In the genomic region with DNA sequence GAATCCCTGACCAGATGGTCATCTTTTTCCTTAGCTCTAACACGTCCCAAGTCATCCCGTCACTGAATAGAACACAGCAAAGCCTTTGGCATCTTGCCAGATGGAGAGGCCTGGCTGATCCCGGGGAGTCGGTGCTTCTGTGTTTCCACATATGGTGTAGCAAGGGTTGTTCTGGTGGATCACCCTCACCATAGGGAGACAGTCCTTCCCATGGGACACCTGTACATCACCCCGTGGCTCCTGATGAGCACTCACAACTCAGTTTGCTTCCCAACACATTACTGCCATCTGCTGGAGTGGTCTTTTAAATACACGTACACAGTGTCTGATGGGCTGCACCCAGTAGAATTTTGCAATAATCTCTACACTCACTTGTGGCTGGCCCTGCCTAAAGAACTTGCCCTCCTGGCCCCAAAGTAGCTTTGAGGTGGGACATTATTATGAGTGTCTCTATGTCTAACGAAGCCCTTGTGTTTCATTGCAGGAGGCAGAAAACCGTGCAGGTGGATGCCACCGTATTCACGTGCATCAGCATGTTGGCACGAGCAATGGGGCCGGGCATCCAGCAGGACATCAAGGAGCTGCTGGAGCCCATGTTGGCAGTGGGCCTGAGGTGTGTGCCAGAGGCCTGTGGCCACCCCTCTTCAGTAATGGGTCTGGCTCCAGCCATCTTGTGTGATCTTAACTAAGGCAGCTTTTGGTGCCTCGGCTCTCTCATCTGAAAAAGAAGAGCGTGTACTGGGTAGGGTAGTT, we compare ENCODE assay signal across 9 mouse cellular contexts. TPM values are rescaled to one million over a fixed set of nuclear protein-coding genes. Genes with fewer than 3 reads are reported as not detected.
A peak's percentile ranks its signal among the peaks of the same experiment; 100 is the strongest.
DNase-seq lines count a peak whose midpoint lies in the region; ATAC-seq lines count a peak whose summit lies in the region.
"Had no signal": no experiment of that assay in that cellular context is flagged by ENCODE, and none has a peak within 500 bp of the region (broad histone marks: within the 10 kb centered on the region; RNA-seq: fewer than 3 reads in every experiment).

No protein-coding gene starts in this region.

- ATAC-seq in limb, embryonic 13.5 days (ENCODE audit: low FRiP score, low read depth) = 0 out of 2 replicates have a peak, but pooled peaks have one; percentile 36
- peak; percentile 43 for ATAC-seq in intestine, embryonic 15.5 days

- H3K9ac ChIP-seq in limb, embryonic 13.5 days = no peak overlapping the region
- no peak overlapping the region for H3K9ac ChIP-seq in intestine, embryonic 15.5 days
- H3K9ac ChIP-seq: liver, embryonic 15.5 days had no signal

- no peaks in the 10 kb centered on the region for H3K27me3 ChIP-seq in limb, embryonic 13.5 days
- H3K27me3 ChIP-seq in limb, embryonic 10.5 days (ENCODE audit: low read depth, poor library complexity, severe bottlenecking) = no peaks in the 10 kb centered on the region
- H3K27me3 ChIP-seq in intestine, embryonic 15.5 days (replicated peaks) = no peaks in the 10 kb centered on the region
- H3K27me3 ChIP-seq: liver, embryonic 15.5 days had no signal

- H3K4me3 ChIP-seq in limb, embryonic 13.5 days = no peak overlapping the region
- H3K4me3 ChIP-seq in limb, embryonic 10.5 days = no peak overlapping the region
- H3K4me3 ChIP-seq in intestine, embryonic 15.5 days (replicated peaks) = no peak overlapping the region
- H3K4me3 ChIP-seq: erythroblast, embryonic 14.5 days; liver, embryonic 15.5 days had no signal

- no peak overlapping the region for H3K27ac ChIP-seq in limb, embryonic 13.5 days
- no peak overlapping the region for H3K27ac ChIP-seq in limb, embryonic 10.5 days
- no peak overlapping the region for H3K27ac ChIP-seq in intestine, embryonic 15.5 days
- H3K27ac ChIP-seq: liver, embryonic 15.5 days had no signal

- no peak for DNase-seq in limb, embryonic 10.5 days (ENCODE audit: low spot score)
- DNase-seq in NIH3T3 (ENCODE audit: low read depth) = peak; percentile 67
- DNase-seq in cerebellum, adult 9-11 months = peak; percentile 70
- peak; percentile 53 for DNase-seq in lung, postnatal 10 days
- DNase-seq in frontal cortex, postnatal 10 days (ENCODE audit: low spot score in 2 of 2) = no peak

- H3K36me3 ChIP-seq in limb, embryonic 13.5 days = peaks cover 99% of the 10 kb centered on the region
- peaks cover 99% of the 10 kb centered on the region for H3K36me3 ChIP-seq in limb, embryonic 10.5 days
- H3K36me3 ChIP-seq in intestine, embryonic 15.5 days = peaks cover 57% of the 10 kb centered on the region

- no peak overlapping the region for H3K4me2 ChIP-seq in limb, embryonic 13.5 days (replicated peaks)
- H3K4me2 ChIP-seq in intestine, embryonic 15.5 days (replicated peaks) = no peak overlapping the region
- H3K4me2 ChIP-seq: liver, embryonic 15.5 days had no signal

- H3K9me3 ChIP-seq in limb, embryonic 13.5 days = no peaks in the 10 kb centered on the region
- no peaks in the 10 kb centered on the region for H3K9me3 ChIP-seq in limb, embryonic 10.5 days (replicated peaks)
- no peaks in the 10 kb centered on the region for H3K9me3 ChIP-seq in intestine, embryonic 15.5 days
- H3K9me3 ChIP-seq: liver, embryonic 15.5 days had no signal

- H3K4me1 ChIP-seq in limb, embryonic 13.5 days = no peaks in the 10 kb centered on the region
- no peaks in the 10 kb centered on the region for H3K4me1 ChIP-seq in limb, embryonic 10.5 days
- no peaks in the 10 kb centered on the region for H3K4me1 ChIP-seq in intestine, embryonic 15.5 days (replicated peaks)
- H3K4me1 ChIP-seq: liver, embryonic 15.5 days had no signal

- 77% methylated on average over 14 of the region's 14 CpGs for whole genome bisulfite sequencing in limb, embryonic 13.5 days
- WGBS in limb, embryonic 10.5 days = 91% methylated on average over 14 of the region's 14 CpGs
- 73% methylated on average over 14 of the region's 14 CpGs for WGBS in intestine, embryonic 15.5 days

RNA-seq across cellular contexts. Expression of gene Mtor, which starts 15.0 kb away (rescaled TPM):
- polyA plus RNA-seq in limb, embryonic 13.5 days (2015; fragmentation: Nextera tagmentation; extraction: Ambion mirVana) = 15.8 and 16.5 TPM in 2 replicates
- 20.6 and 22.3 TPM in 2 replicates for polyA plus RNA-seq in limb, embryonic 10.5 days (2016; fragmentation: Nextera tagmentation; extraction: Ambion mirVana)
- polyA plus RNA-seq in intestine, embryonic 15.5 days (2015; fragmentation: Nextera tagmentation; extraction: Ambion mirVana) = 11.6 and 12.7 TPM in 2 replicates

RNA-seq across cellular contexts. Expression of gene Ubiad1, which starts 18.8 kb away (rescaled TPM):
- polyA plus RNA-seq in limb, embryonic 13.5 days (2015; fragmentation: Nextera tagmentation; extraction: Ambion mirVana) = 21.3 and 23.1 TPM in 2 replicates
- polyA plus RNA-seq in limb, embryonic 10.5 days (2016; fragmentation: Nextera tagmentation; extraction: Ambion mirVana) = 25.9 and 26.4 TPM in 2 replicates
- 22.0 and 22.7 TPM in 2 replicates for polyA plus RNA-seq in intestine, embryonic 15.5 days (2015; fragmentation: Nextera tagmentation; extraction: Ambion mirVana)

RNA-seq across cellular contexts. Expression of gene Angptl7, which starts 36.9 kb away (rescaled TPM):
- polyA plus RNA-seq in limb, embryonic 13.5 days (2015; fragmentation: Nextera tagmentation; extraction: Ambion mirVana) = 1.3 and 2.0 TPM in 2 replicates
- 0.23 and 0.56 TPM in 2 replicates for polyA plus RNA-seq in limb, embryonic 10.5 days (2016; fragmentation: Nextera tagmentation; extraction: Ambion mirVana)
- polyA plus RNA-seq in intestine, embryonic 15.5 days (2015; fragmentation: Nextera tagmentation; extraction: Ambion mirVana) = 0.92 and 2.0 TPM in 2 replicates
- polyA plus RNA-seq: erythroblast, embryonic 14.5 days had no signal

Comparison
In these comparisons a context has a peak if more than half of its experiments do, and no peak if none do; other contexts are left out.
1. DNase-seq: peak in NIH3T3 (single experiment), cerebellum, adult 9-11 months (single experiment) and lung, postnatal 10 days (single experiment); none in limb, embryonic 10.5 days (single experiment) and frontal cortex, postnatal 10 days (0 of 2).